Mouse (Mus musculus) adrenal gland, postnatal 14 days (tissue): ENCODE measurements at regions not wholly inside any gene's neighbourhood (a gene's known extent, or its start where the extent isn't known, plus 50 kb on each side); places are given as distances from the start of the nearest gene placed in this dataset.

Experiments used
- DNase-seq: peaks from one replicate; pipeline ENCODE4 v3.0.0; 2021; ENCODE audit warnings: mixed read lengths

GRCm38 (mm10) chr16:5673372-5673960 lies 211.7 kb upstream of the Rbfox1 start:
- peak; percentile 74 for DNase-seq

- peak; percentile 65 for DNase-seq
Observed at GRCm38 (mm10) chr16:5672871-5673270, 212.3 kb upstream of the Rbfox1 start.

- no peak for DNase-seq
Observed at GRCm38 (mm10) chr16:5668403-5668967, 216.7 kb upstream of the Rbfox1 start.

- DNase-seq: peak; percentile 36
Observed at GRCm38 (mm10) chr16:5661918-5662317, 223.2 kb upstream of the Rbfox1 start.

DNA sequence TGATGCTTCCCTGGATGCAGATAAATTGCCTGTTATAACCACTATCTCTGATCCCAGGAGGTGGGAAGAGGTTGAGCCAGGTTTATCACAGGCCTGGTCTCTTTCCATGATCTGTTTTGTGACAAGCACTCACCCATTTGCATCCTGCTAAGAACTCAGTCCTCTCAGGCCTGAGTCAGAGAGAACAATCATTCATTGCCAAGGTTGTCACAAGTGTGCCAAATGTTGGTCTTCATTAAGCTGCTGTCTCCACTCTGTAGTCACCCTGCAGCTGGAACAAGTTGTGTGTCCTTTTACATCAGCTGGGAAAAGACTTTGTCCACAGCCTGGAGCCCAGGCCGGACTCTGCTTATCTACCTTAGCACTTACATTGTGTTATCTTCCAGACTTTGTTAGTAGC lies 233.6 kb upstream of the Rbfox1 start:
- no peak for DNase-seq

- DNase-seq: no peak
Observed at GRCm38 (mm10) chr16:5651002-5651401, 234.2 kb upstream of the Rbfox1 start.

- DNase-seq: peak; percentile 36
Observed at GRCm38 (mm10) chr16:5639956-5640355, 245.2 kb upstream of the Rbfox1 start.

- DNase-seq: no peak
Observed at GRCm38 (mm10) chr16:5629996-5630395, 255.2 kb upstream of the Rbfox1 start.

DNA sequence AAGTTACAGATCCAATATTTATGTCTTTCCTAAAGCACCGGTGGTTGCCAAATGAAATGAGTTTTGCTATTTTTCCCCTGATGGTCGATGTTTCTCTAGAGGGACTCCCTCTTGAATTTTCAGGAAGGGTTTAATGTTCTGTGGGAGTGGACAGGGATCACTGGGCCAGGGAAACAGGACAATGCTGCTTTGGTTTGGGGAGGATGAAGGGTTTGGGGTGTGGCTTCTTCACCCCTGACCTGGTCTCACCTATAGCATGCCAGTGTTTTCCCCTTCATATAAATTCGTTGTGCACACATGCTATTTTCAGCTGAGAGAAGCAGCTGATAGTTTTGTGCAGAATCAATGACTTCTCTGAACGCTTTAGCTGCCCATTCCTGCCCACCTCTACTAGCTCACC lies 257.2 kb upstream of the Rbfox1 start:
- no peak for DNase-seq

GRCm38 (mm10) chr16:5627117-5627909 lies 257.8 kb upstream of the Rbfox1 start:
- no peak for DNase-seq

DNA sequence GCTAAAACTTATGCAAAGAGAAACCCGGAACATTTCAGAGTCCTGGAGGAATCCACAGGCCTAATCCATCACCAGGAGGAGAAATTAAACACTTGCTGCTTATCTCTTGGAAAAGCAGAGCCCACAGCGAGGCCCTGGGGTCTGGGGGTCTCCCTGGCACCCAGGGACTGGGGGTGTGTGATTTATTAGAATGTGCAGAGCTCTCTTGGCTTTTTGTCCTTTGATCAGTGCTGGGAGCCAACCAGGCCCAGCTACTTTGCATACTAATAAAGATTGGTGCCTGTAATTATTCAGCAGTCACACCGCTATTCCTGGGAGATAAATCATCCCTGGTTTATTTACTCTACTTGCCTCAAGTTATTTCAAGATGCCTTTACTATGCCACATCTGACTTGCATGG lies 260.0 kb upstream of the Rbfox1 start:
- DNase-seq: no peak

DNA sequence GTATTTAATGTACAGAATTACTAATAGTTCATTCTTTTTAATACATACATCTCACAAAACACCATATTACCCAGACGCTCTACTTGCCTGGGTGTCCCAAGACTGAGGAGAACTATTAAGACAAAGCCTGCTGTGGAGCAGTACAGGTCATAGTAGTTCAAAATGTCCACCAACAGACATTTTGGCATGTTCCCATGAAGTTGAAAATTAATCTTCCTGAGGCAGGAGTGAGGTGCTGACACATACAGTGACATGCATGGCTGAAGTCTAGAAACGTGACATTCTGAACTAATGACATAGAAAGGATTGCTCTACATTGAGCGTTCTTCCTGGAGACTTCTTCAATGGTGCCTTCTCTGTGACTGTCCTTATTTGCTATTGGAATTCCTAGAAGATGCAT lies 264.6 kb upstream of the Rbfox1 start:
- DNase-seq: no peak

- no peak for DNase-seq
Observed at GRCm38 (mm10) chr16:5616356-5616755, 268.8 kb upstream of the Rbfox1 start.

DNA sequence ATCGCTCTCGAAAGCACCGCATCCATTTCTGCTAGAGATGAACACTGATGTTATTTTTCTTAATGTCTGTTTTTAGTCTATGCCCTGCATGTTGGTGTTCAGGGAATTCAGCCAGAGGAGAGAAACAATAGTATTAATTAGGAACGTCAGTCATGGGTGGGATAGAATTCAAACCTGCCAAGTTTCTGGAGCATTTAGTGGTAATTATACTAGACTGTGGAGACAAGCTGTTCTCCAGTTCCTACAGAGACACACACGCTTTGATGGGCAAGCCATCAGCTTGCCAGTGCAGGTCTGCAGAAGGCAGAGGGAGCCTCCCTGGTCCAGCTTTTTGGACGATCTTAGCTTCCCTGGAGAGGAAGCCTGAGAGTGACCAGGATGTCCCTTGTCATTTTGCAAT lies 289.8 kb upstream of the Rbfox1 start:
- no peak for DNase-seq

- DNase-seq: no peak
Observed at GRCm38 (mm10) chr16:5578333-5578732, 306.8 kb upstream of the Rbfox1 start.

GRCm38 (mm10) chr16:5572780-5573179 lies 312.4 kb upstream of the Rbfox1 start:
- no peak for DNase-seq

- no peak for DNase-seq
Observed at GRCm38 (mm10) chr16:5570619-5571018, 314.5 kb upstream of the Rbfox1 start.

DNA sequence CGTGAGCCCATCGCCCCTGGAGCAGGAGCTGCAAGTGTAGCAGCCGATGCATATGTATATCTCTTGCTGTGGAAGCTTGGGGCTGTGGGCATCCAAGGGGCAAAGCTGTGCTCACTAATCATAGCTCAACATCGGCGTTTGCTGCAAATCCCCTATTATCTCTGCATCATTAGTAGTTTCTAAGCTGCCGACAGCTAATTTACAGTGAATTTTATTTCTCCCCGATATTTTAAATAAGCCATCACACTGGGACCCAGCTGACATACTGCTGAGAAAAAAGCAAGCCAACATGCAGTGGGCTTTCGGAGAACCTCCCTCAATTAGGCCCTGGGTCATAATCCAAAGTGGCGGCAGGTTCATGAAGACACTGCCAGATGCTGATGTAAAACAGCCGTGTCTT lies 313.3 kb upstream of the Eef2kmt start:
- DNase-seq: no peak

- DNase-seq: no peak
Observed at GRCm38 (mm10) chr16:5549026-5549425, 293.2 kb upstream of the Eef2kmt start.

DNA sequence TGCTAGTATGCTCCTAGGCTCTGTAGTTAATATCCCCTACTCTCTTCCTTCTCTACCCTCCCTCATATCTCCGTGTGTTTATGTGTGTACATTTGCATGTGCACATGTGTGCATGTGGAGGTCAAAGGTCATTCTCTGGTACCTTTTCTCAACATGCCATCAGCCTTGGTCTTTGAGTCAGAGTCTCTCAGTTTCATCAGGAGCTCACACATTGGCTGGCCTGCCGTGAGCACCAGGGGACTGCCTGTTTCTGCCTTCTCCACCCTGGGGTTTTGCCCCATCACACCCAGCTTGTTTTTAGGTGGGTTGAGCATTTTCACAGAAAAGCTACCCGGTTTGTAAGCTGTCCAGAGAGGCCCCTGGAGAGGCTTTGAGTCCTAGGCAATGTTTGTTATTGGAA lies 292.8 kb upstream of the Eef2kmt start:
- DNase-seq: no peak

- no peak for DNase-seq
Observed at GRCm38 (mm10) chr16:5546808-5547207, 291.0 kb upstream of the Eef2kmt start.

- DNase-seq: no peak
Observed at GRCm38 (mm10) chr16:5545801-5546200, 290.0 kb upstream of the Eef2kmt start.

GRCm38 (mm10) chr16:5544436-5544835 lies 288.7 kb upstream of the Eef2kmt start:
- no peak for DNase-seq
